Mouse (Mus musculus): ENCODE measurements at regions not wholly inside any gene's neighbourhood (a gene's known extent, or its start where the extent isn't known, plus 50 kb on each side); places are given as distances from the start of the nearest gene placed in this dataset.

DNA sequence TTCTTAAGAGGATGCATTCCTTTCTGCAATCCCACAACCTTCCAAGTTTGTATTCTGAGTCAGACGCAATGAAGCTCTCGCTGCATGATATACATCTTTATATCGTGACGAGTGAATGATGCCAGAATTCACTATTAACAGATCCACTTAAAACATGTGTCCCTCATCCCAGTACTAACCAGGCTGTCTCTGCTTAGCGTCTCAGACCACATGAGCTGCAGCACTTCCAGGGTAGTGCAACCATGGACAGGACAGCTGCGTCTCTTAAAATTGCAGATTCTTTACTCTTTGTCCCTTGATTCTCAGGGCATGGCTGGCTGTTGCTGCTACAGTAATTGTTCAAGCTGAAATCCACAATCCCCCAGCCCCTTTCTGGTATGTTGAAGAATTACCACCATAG lies 491.9 kb downstream of the Dcdc2c start:
- Histone ChIP-seq H3K36me3 (ENCODE audit: control insufficient read depth, insufficient read depth, low read length) (no peaks in the 10 kb centered on the region), H3K27me3 (ENCODE audit: control insufficient read depth, insufficient read depth, low read length) (no peaks in the 10 kb centered on the region), H3K4me1 (ENCODE audit: control insufficient read depth, insufficient read depth, low read length) (no peaks in the 10 kb centered on the region), H3K4me3 (ENCODE audit: low read depth, low read length) (no peak overlapping the region), H3K27ac (ENCODE audit: low read depth, low read length) (no peak overlapping the region), H3K9ac (ENCODE audit: low read depth, low read length) (no peak overlapping the region), H3K4me2 (no peak overlapping the region), H3K9me3 (replicated peaks; ENCODE audit: control insufficient read depth, low read length) (no peaks in the 10 kb centered on the region)
- 53% methylated on average over 6 of the region's 6 CpGs for WGBS (ENCODE audit: insufficient replicate concordance)
- no peak for ATAC-seq (replicated peaks; ENCODE audit: insufficient number of reproducible peaks, low FRiP score, low TSS enrichment)

DNA sequence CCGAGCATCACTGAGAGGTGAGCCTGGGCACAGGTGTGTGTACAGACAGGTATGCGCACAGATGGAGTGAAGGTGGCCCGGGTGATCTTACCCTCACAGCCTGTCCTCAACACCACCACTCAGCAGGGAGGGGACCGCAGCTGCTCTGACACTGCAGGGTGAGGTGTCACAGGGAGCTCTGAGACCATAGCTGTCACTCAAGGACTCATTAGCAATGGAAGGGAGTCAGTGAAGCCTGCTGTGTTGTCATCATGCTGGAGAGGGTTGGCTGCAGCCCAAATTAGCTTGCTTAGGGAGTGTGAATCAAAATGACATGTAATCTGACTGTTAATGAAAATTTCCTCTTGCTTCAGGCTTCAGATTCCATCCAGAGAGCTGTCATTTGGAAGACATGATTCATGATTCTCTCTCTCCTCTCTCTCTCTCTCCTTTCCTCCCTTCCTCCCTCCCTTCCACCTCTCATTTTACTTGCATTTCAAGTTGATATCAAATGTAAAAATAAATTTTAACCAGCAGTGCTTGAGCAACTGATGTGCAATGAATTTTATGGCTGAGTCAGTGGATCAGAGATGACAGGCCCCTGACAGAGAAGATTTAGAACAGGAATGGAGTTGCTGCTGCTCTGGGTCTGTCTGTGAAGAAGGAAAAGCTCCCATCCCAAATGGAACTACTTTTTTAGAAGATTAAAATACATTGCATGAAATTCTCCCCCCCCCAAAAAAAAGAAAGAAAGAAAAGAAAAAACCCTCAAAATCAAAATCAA lies 496.5 kb downstream of the Dcdc2c start:
- 39% methylated on average over 4 of the region's 4 CpGs for WGBS (ENCODE audit: insufficient replicate concordance)

DNA sequence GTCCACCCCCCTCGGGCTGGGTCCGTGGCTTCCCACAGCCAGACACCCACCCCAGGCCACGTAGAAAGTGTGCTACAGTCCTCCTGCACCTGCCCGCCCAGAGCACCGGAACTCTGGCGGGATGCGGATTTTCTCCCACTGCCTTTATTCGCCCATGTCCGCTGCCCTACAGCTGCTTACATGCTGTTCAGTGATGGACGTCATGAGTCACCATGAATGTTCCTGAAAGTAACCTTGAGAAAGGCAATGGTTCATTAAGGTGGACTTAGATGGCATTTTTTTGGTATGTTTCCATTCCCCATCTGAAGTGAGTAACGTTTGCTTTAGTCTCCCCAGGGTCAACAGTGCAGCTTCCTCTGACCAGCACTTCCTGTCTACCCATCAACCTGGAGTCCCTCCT lies 497.8 kb downstream of the Dcdc2c start:
- Histone ChIP-seq H3K4me3 (ENCODE audit: low read depth, low read length) (no peak overlapping the region), H3K27me3 (ENCODE audit: control insufficient read depth, insufficient read depth, low read length) (no peaks in the 10 kb centered on the region), H3K4me2 (no peak overlapping the region), H3K9ac (ENCODE audit: low read depth, low read length) (no peak overlapping the region), H3K27ac (ENCODE audit: low read depth, low read length) (no peak overlapping the region), H3K9me3 (replicated peaks; ENCODE audit: control insufficient read depth, low read length) (no peaks in the 10 kb centered on the region), H3K36me3 (ENCODE audit: control insufficient read depth, insufficient read depth, low read length) (no peaks in the 10 kb centered on the region), H3K4me1 (ENCODE audit: control insufficient read depth, insufficient read depth, low read length) (no peaks in the 10 kb centered on the region)
- WGBS (ENCODE audit: insufficient replicate concordance), result 90% methylated on average over 11 of the region's 11 CpGs
- no peak for ATAC-seq (replicated peaks; ENCODE audit: insufficient number of reproducible peaks, low FRiP score, low TSS enrichment)

More for the DNA sequence above, 496.5 kb downstream of the Dcdc2c start:
- H3K4me1 ChIP-seq (ENCODE audit: control insufficient read depth, insufficient read depth, low read length), result no peaks in the 10 kb centered on the region
- H3K9me3 ChIP-seq (replicated peaks; ENCODE audit: control insufficient read depth, low read length), result no peaks in the 10 kb centered on the region
- no peak overlapping the region for H3K4me3 ChIP-seq (ENCODE audit: low read depth, low read length)
- no peak for ATAC-seq (replicated peaks; ENCODE audit: insufficient number of reproducible peaks, low FRiP score, low TSS enrichment)
- no peak overlapping the region for H3K4me2 ChIP-seq
- H3K36me3 ChIP-seq (ENCODE audit: control insufficient read depth, insufficient read depth, low read length), result no peaks in the 10 kb centered on the region
- H3K27me3 ChIP-seq (ENCODE audit: control insufficient read depth, insufficient read depth, low read length), result no peaks in the 10 kb centered on the region
- H3K27ac ChIP-seq (ENCODE audit: low read depth, low read length), result no peak overlapping the region
- H3K9ac ChIP-seq (ENCODE audit: low read depth, low read length), result no peak overlapping the region

DNA sequence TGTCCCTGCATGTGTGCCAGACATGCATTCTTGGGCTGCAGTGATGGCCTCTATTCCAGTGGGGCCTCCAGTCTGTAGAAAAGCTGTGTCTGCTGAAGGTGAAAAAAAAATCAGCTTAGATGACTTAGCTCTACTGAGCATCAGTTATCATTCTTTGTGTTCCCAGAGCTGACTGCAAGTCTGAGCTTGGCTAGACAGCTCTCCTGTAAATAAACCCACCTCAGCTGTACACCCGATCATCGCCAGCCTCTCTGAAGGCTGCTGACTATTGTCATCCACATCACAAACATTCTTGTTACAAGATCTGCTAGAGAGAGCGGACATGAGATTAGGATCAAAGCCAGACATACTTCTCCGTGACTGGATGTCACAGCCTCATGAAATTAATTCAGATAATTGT lies 504.2 kb downstream of the Dcdc2c start:
- H3K4me1 ChIP-seq (ENCODE audit: control insufficient read depth, insufficient read depth, low read length), result no peaks in the 10 kb centered on the region
- H3K9me3 ChIP-seq (replicated peaks; ENCODE audit: control insufficient read depth, low read length), result no peaks in the 10 kb centered on the region
- H3K36me3 ChIP-seq (ENCODE audit: control insufficient read depth, insufficient read depth, low read length), result no peaks in the 10 kb centered on the region
- WGBS (ENCODE audit: insufficient replicate concordance), result 53% methylated on average over 4 of the region's 4 CpGs
- no peak overlapping the region for H3K27ac ChIP-seq (ENCODE audit: low read depth, low read length)
- no peak overlapping the region for H3K4me2 ChIP-seq
- ATAC-seq (replicated peaks; ENCODE audit: insufficient number of reproducible peaks, low FRiP score, low TSS enrichment), result no peak
- no peaks in the 10 kb centered on the region for H3K27me3 ChIP-seq (ENCODE audit: control insufficient read depth, insufficient read depth, low read length)
- no peak overlapping the region for H3K4me3 ChIP-seq (ENCODE audit: low read depth, low read length)
- no peak overlapping the region for H3K9ac ChIP-seq (ENCODE audit: low read depth, low read length)

DNA sequence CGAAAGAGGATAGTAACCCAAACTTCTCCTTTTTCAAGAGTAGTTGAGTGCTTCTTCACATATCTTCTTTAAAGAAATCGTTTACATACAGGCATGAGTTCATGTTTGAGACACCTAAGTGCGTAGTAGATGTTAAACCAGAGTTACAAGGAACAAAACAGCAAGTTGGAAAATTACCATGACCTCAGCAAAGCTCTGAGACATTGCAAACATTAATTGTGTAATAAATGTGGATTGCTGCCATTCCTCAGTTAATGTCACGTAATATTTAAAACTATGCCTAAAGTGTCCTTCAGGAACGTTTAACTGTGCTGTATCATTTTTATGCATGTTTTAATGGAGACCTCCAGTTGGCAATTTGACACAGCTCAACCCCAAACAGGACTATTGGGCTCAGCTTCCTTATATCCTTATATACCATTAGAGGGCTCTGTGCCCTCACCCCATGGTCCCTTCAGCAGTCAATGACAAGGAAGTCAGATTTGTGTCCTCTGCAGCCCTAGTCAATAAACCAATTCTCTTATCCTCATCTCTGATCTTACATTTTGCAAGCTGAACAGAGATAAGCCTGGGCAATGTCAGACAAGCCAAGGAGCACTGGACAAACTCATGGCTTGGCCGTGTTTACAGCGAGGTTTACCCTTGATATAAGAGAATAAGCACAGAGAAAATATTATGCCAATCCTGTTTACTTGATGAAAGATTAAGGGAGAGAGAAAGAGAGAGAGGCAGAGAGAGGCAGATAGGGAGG lies 513.9 kb downstream of the Dcdc2c start:
- WGBS (ENCODE audit: insufficient replicate concordance), result 76% methylated on average over 7 of the region's 7 CpGs
- H3K4me3 ChIP-seq (ENCODE audit: low read depth, low read length), result no peak overlapping the region
- no peaks in the 10 kb centered on the region for H3K36me3 ChIP-seq (ENCODE audit: control insufficient read depth, insufficient read depth, low read length)
- no peaks in the 10 kb centered on the region for H3K9me3 ChIP-seq (replicated peaks; ENCODE audit: control insufficient read depth, low read length)
- no peak overlapping the region for H3K27ac ChIP-seq (ENCODE audit: low read depth, low read length)
- H3K4me1 ChIP-seq (ENCODE audit: control insufficient read depth, insufficient read depth, low read length), result no peaks in the 10 kb centered on the region
- ATAC-seq (replicated peaks; ENCODE audit: insufficient number of reproducible peaks, low FRiP score, low TSS enrichment), result no peak
- H3K27me3 ChIP-seq (ENCODE audit: control insufficient read depth, insufficient read depth, low read length), result no peaks in the 10 kb centered on the region
- H3K4me2 ChIP-seq, result no peak overlapping the region
- no peak overlapping the region for H3K9ac ChIP-seq (ENCODE audit: low read depth, low read length)

DNA sequence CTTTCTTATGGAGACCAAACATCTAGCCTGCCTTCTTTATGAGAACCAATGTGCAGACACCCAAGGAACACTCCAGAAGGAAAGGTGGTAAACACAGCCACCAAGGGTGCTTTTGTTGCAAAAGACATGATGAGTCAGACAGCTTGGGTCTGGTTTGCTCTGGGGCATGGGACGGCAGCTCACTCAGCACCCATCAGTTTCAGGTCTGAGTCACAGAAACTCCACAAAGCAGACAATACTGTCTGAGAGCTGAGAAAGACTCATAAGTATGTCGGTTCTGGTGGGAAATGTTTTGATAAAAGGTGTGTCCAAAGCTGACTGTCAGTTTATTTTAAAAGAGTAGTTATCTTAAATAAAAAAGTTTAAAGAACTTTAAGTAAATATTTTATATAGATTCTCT lies 553.0 kb downstream of the Dcdc2c start:
- H3K9me3 ChIP-seq (replicated peaks; ENCODE audit: control insufficient read depth, low read length), result no peaks in the 10 kb centered on the region
- no peak overlapping the region for H3K4me2 ChIP-seq
- no peak overlapping the region for H3K4me3 ChIP-seq (ENCODE audit: low read depth, low read length)
- no peaks in the 10 kb centered on the region for H3K4me1 ChIP-seq (ENCODE audit: control insufficient read depth, insufficient read depth, low read length)
- WGBS (ENCODE audit: insufficient replicate concordance), result 64% methylated on average over 2 of the region's 2 CpGs
- ATAC-seq (replicated peaks; ENCODE audit: insufficient number of reproducible peaks, low FRiP score, low TSS enrichment), result no peak
- no peaks in the 10 kb centered on the region for H3K27me3 ChIP-seq (ENCODE audit: control insufficient read depth, insufficient read depth, low read length)
- H3K36me3 ChIP-seq (ENCODE audit: control insufficient read depth, insufficient read depth, low read length), result no peaks in the 10 kb centered on the region
- no peak overlapping the region for H3K27ac ChIP-seq (ENCODE audit: low read depth, low read length)
- no peak overlapping the region for H3K9ac ChIP-seq (ENCODE audit: low read depth, low read length)

DNA sequence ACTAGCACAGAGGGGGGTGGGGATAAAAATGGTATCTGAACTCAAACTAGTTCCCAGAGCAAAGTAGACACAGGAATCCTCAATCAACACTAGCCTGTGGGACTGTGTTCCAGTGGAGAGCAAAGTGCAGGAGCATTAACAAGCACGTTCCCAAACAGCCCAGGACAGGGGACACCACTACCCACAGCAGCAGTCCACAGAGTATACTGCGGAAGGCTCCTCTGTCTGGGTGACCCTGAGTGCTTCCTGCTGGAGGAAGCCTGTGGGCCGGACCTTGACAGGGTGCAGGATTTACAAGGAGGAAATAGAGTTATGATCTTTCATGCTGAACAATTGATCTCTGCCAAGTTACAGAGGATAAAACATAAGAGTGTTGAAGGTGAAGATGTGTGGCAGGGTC lies 560.0 kb downstream of the Dcdc2c start:
- 54% methylated on average over 3 of the region's 3 CpGs for WGBS (ENCODE audit: insufficient replicate concordance)
- Histone ChIP-seq H3K36me3 (ENCODE audit: control insufficient read depth, insufficient read depth, low read length) (no peaks in the 10 kb centered on the region), H3K27ac (ENCODE audit: low read depth, low read length) (no peak overlapping the region), H3K9me3 (replicated peaks; ENCODE audit: control insufficient read depth, low read length) (no peaks in the 10 kb centered on the region), H3K4me3 (ENCODE audit: low read depth, low read length) (no peak overlapping the region), H3K9ac (ENCODE audit: low read depth, low read length) (no peak overlapping the region), H3K27me3 (ENCODE audit: control insufficient read depth, insufficient read depth, low read length) (no peaks in the 10 kb centered on the region), H3K4me1 (ENCODE audit: control insufficient read depth, insufficient read depth, low read length) (no peaks in the 10 kb centered on the region), H3K4me2 (no peak overlapping the region)
- no peak for ATAC-seq (replicated peaks; ENCODE audit: insufficient number of reproducible peaks, low FRiP score, low TSS enrichment)

DNA sequence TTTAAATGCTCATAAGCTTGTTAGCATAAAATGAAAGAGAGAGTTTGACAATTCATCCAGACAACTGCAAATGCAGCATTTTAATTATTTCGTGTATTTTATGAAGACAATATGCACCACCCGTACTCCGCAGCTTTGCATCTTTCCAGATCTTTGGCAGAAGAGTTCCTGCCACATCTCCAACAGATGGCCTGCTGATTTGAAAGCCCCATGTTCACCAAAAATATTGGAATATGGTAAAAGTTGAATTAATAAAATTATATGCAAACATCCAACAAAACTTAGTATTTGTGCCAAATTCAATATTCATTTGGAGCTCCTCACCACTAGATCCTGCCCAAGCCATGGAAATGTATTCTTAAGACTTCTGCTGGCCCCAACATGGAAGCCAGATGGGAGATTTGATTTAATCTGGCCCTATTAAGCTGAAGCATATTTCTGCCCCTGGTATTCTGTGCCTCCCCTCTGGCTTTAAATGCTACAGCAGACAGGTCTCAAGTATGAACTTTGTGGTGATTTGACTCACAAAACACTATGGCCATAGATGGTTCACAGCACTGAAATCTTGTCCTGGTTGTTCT lies 567.8 kb downstream of the Dcdc2c start:
- Histone ChIP-seq H3K27me3 (ENCODE audit: control insufficient read depth, insufficient read depth, low read length) (no peaks in the 10 kb centered on the region), H3K4me2 (no peak overlapping the region), H3K4me1 (ENCODE audit: control insufficient read depth, insufficient read depth, low read length) (no peaks in the 10 kb centered on the region), H3K9ac (ENCODE audit: low read depth, low read length) (no peak overlapping the region), H3K27ac (ENCODE audit: low read depth, low read length) (no peak overlapping the region), H3K4me3 (ENCODE audit: low read depth, low read length) (no peak overlapping the region), H3K9me3 (replicated peaks; ENCODE audit: control insufficient read depth, low read length) (no peaks in the 10 kb centered on the region), H3K36me3 (ENCODE audit: control insufficient read depth, insufficient read depth, low read length) (no peaks in the 10 kb centered on the region)
- WGBS (ENCODE audit: insufficient replicate concordance), result 83% methylated on average over 3 of the region's 3 CpGs
- no peak for ATAC-seq (replicated peaks; ENCODE audit: insufficient number of reproducible peaks, low FRiP score, low TSS enrichment)
